Mouse (Mus musculus) testis, adult 2 months (tissue): Measurements from ENCODE around the gene Pld6.

Experiments
- CTCF ChIP-seq: fragments of 200-500 bp; IDR thresholded peaks from 2 replicates; pipeline ENCODE4 v1.5.1; 2012; ENCODE audit warnings: low read depth, mild to moderate bottlenecking, inconsistent platforms, low read length, moderate library complexity; ENCODE audit not compliant: control insufficient read depth, insufficient read depth, insufficient replicate concordance
- POLR2A ChIP-seq: fragments of 200-500 bp; IDR thresholded peaks from 2 replicates; pipeline ENCODE4 v1.6.1; 2012; ENCODE audit warnings: low read depth, mild to moderate bottlenecking, inconsistent platforms, low read length, moderate library complexity; ENCODE audit not compliant: control insufficient read depth

GRCm38 (mm10) chr11:59779406-59779805, 8.0 kb downstream of the Pld6 start:
- TF ChIP-seq POLR2A (no peak), CTCF (no peak)
